Mouse (Mus musculus): Measurements from ENCODE around the gene Uqcc2. TPM values are rescaled to one million over a fixed set of nuclear protein-coding genes. Genes with fewer than 3 reads are reported as not detected.
A peak's percentile ranks its signal among the peaks of the same experiment; 100 is the strongest.

Uqcc2 gene
- total RNA-seq, 2 experiments from 2014 or later = 270 to 283 TPM

DNA sequence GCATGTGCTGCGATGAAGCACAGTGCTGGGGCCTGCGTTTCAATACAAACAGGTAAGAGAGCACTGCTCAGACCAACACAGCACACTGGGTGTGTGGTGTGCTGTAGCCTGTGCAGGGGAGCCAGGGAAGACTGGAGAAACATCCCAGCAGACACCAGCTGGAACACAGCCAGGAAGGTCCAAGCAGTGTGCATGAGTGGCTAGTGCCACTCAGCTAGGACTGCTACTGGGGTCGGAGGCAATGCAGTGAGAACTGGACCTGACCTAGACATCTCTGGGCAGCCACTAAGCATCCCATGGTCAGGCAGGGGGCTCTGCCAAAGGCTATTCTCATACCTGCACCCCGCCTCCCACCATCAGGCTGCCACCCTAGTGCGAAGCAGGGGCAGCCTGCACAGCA is 5.5 kb downstream of the Uqcc2 start:
- intact Hi-C loops (cut with DNase I) = loop anchor here (10.0 kb wide), 1 partner anchor 193 kb away; the partner anchor contains the start of genes Cuta and Phf1
- no peak for DNase-seq

DNA sequence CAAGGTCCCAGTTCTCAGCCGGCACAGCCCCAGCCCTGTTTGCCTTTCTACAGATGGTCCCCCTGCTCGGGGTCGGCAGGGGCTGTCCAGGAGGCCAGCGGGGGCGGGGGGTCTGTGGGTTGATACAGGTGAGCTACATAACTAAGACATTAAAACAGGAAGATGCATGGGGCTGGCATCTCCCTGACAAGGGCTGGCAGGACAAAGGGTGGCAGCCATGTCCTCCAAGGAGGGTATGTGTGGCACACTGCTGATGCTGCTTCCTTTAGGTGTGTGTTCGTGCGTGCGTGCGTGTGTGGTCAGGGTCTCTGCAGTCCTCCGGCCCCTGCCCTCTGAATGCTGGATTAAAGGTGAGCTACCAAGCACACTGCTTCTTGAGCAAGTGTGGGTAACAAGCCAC is 6.7 kb downstream of the Uqcc2 start:
- no peak for DNase-seq

DNA sequence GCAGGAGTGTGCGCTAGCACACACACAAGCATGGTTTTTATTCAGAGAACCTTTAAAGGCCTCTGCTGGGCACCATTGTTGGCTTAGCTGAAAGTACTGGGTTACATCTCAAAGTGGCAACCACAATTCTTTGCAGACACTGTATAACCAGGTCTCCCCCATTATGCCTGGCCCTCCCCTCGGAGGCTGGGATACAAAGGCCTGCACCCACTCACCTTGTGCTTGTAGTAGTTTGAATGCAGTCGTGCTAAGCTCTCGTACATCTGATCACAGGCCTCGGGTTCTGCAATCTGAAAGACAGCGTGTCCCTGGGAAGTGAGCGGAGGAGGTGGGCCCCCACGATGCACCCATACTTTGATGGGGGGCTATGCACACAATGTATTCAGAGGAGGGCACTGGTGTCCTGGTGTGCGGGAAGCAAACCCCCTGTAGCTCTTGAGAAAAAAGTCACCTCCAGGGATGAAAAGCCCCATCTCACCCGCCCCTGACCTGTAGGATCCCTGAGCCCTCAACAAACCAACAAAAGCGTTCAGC is 8.0 kb downstream of the Uqcc2 start:
- intact Hi-C loops (cut with DNase I) = loop anchor here (2.0 to 10.0 kb wide), 2 partner anchors 93 to 191 kb away; partner anchors contain the start of genes Cuta and Phf1
- DNase-seq = no peak

More for the DNA sequence above, 6.7 kb downstream of the Uqcc2 start:
- intact Hi-C loops (cut with DNase I) = loop anchor here (10.0 kb wide), 1 partner anchor 192 kb away; the partner anchor contains the start of genes Cuta and Phf1

DNA sequence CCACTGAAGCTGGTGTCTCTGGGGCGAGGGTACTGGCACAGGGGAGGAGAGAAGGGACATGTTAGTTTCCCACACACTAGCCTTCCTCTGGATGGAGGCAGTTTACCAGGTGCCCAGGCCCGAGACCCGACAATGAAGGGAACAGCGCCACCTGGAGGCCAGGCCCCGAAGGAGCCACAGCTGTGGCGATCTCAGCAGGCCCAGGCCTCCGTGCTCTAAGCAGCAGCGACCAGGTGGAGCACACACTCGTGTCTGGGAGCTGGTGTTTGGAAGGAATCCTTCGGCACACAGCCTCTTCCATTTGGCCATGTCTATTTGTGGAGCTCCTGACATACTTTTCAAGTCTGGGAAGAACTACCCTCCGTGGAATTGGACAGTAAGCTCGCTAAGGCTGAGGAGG is 8.5 kb downstream of the Uqcc2 start:
- DNase-seq = peak; percentile 77 to 87
- intact Hi-C loops (cut with DNase I) = loop anchor here (2.0 to 10.0 kb wide), 2 partner anchors 92 to 190 kb away; partner anchors contain the start of genes Cuta and Phf1

DNA sequence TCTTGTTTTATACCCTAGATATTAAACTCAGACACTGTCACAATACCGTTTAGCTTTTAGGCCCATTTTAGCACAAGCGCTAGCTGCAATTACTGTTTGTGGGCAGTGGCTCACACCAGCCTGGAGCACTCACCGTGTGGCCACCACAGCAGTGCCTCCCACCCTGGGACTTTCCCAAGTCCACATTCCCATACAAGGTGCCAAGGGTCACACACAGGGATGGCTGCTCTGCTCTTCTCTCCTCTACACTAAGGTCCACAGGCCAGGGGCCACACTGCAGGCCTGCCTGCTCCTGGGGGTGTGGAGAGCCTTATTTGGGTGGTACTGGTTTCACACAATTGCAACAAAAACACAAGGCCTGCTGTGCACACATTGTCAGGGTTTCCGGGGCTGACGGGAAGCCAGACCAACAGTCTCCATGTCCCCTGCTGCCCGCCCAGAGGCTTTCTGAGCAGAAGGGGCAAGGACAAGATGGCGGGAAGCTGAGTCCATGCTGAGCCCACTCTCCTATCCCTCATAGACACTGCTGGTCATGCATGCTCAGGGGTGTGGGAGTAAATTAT is 9.8 kb downstream of the Uqcc2 start:
- intact Hi-C loops (cut with DNase I) = loop anchor here (2.0 to 10.0 kb wide), 2 partner anchors 91 to 189 kb away; partner anchors contain the start of genes Cuta and Phf1
- DNase-seq = no peak

DNA sequence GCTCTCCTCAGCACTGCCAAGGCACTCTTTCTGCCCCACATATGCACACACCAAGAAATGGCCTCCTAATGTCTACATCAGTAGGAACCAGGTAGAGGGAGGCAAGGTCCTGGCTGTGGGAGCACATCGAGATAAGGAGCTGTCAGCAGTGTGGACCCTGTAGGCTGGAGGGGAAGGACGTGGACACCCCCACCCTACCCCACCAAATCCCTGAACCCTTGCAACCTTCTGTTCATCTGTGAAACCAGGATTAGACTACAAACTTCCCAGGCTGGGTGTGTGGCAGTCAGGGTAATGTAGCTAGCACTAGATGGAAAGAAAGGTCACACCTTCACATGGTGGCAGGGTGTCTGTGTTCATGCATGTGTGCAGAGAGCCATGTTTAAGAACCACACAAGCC is 10.6 kb downstream of the Uqcc2 start:
- no peak for DNase-seq
- intact Hi-C loops (cut with DNase I) = loop anchor here (10.0 kb wide), 1 partner anchor 188 kb away; the partner anchor contains the start of genes Cuta and Phf1

DNA sequence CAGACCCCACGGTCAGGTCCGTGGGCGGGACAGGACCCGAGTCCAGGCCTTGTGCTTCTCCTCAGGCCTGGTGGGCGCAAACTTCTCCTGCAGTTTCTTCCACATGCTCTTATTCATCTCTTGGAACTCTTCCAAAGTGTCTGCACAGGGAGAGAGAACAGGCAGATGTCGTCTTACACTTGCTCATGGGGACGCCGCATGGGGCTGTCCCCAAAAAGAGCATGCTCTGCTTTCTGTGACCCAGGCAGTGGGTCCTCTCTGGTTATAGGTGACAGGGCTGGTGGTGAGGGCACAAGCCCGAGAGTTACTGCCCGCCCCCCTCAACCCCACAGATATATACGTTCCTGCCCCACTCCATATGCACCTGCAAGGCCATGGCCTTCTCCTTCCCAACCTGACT is 11.0 kb downstream of the Uqcc2 start:
- DNase-seq = no peak
- intact Hi-C loops (cut with DNase I) = loop anchor here (10.0 kb wide), 1 partner anchor 188 kb away; the partner anchor contains the start of genes Cuta and Phf1

DNA sequence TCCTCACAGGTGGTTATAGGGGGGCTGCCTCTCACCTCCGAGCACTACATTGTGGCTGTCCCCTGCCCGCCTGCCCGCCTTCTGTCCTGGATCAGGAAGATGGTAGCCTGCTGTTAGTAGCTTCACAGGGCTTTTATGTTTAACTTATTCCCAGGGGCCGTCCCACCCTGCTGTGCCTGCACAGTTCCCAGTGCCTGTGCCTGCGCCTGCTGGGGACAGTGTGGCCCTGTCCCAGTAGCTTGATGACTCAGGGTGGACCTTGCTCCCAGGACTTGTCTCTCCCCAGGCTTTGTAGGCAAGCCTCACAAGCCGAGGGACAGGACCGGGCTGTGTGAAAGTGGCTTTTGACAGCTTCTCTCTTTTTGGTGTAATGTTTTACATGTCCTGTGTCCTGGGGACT is 11.9 kb downstream of the Uqcc2 start:
- intact Hi-C loops (cut with DNase I) = loop anchor here (10.0 kb wide), 1 partner anchor 187 kb away; the partner anchor contains the start of genes Cuta and Phf1

DNA sequence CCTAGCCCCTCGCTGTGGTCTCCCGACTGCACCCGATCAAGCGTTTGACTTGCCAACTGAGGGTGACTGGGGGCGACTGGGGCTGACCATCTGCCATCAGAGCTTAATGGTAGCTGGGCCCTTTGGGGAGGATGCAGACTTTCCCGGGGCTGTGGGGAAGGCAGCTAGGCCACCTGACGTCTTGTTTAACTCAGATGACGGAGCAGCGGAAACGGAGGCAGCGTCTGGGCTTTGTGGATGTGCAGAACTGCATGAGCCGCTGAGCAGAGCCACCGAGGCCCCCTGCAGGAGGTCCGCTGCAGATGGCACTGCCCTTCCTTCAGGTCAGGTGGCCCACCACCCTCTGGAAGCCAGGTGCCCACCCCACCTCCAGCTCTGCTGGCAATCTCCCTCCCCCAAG is 12.4 kb downstream of the Uqcc2 start:
- intact Hi-C loops (cut with DNase I) = loop anchor here (10.0 kb wide), 1 partner anchor 186 kb away; the partner anchor contains the start of genes Cuta and Phf1
- no peak for DNase-seq

More for the DNA sequence above, 11.9 kb downstream of the Uqcc2 start:
- DNase-seq = no peak

DNA sequence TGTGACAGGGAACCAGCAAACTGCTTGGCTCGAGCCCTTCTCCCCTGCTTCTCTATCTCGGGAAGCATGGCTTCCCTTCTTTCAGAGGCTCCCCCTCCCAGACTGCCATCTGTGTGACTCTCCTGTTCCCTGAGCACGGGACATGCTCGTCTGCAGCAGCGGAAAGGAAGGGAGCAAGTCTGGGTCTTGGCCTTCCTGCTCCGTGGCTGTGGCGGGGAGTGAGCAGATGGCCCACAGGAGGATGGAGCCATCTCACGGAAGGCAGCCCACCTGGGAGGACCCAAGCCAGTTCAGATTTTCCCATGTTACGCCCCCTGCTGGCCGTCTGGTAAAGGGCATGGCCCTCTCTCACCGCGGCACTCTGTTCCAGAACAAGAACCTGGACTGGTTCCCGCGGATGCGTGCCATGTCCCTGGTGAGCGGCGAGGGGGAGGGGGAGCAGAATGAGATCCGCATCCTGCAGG is 13.1 kb downstream of the Uqcc2 start:
- peak; percentile 78 to 86 for DNase-seq
- intact Hi-C loops (cut with DNase I) = loop anchor here (10.0 kb wide), 1 partner anchor 186 kb away; the partner anchor contains the start of genes Cuta and Phf1

DNA sequence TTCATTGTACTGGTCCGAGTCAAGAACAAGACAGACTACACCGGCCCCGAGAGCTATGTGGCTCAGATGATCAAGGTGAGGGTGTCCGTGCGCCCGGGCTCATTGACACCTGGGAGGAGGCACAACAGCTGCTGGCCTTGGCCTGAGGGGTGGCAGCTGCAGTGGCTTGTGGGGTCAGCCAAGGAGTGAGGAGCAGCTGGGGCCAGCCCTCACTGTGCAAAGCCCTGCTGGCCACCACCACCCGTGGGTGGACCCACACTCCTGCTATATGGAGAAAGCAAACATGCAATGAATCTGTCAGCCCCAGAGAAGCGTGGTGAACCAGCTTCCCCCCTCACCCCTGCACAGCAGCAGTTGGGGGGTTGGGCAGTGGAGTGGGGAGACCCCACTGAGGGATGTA is 13.8 kb downstream of the Uqcc2 start:
- intact Hi-C loops (cut with DNase I) = loop anchor here (10.0 kb wide), 1 partner anchor 185 kb away; the partner anchor contains the start of genes Cuta and Phf1
- peak; percentile 36 to 46 for DNase-seq

DNA sequence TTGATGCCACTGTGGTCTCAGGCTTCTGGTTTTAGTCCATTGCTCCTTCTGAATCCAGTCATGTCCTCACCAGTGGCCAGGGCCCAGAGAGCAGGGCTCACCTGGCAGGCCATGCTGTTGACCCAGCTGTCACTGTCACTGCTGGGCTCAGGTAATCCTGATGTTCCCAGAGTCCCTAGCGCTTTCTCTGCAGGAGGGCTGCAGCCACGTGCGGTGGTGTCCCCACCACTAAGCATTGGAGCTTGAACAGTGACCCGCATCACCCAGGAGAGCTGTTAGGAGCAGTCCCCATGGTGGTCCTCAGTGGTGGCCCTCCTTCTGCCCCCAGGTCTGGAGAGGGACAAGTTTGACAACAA is 14.2 kb downstream of the Uqcc2 start:
- intact Hi-C loops (cut with DNase I) = no loop called here
- DNase-seq = no peak

DNA sequence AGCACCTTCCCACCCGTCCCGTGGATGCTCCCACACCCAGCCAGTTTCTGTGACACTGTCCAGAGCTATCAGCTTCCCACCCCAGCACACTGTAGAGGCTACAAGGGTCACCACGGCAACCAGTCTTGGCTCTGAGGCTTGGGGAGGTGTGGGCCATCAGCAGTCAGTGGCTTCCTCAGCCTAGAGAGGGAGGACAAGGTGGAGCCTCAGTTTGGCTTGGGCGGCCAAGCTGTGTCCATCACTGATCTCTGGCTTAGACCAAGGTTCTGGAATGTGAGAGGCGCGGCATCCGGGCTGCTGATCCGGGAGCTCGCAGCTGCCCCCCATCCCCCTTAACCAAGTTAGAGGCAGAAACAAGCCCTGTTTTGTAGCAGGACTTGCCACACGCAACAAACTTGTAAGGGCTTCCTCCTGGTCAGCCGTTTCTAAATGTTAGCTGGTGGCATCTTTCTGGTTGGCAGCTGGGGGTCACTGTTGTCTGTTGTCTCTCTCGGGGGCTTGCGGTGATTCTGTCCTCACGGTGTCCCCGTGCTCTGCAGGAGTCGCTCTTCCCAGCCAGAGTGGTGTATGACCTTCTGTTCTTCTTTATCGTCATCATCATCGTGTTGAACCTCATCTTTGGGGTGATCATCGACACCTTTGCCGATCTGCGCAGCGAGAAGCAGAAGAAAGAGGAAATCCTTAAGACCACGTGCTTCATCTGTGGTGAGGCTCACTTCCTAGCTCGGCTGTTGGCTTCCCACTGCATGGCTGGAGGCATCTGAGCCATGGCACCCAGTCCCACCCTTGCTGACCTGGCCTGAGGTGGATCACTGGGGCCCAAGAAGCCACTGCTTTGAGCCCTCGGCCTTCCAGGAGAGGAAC is 14.8 kb downstream of the Uqcc2 start:
- peak; percentile 36 to 60 for DNase-seq

DNA sequence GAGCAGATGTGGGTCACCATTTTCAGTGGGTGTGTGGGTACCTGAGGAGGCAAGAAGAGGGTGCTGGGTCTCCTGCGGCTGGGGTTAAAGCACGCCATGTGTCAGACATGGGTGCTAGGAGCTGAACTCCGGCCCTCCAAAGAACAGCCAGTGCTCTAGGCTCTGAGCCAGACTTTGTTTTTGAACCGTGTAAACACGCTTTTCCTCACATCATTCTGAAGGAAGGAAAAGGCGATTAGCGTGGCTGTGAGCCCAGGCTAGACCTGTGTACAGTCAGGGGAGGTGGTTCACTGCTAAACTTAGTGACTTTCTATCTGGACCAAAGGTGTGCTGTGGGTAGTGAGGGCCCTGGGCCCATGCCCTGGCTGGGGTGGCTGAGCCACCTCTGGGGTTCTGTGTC is 23.6 kb downstream of the Uqcc2 start:
- no peak for DNase-seq
- intact Hi-C loops (cut with DNase I) = no loop called here

More for the DNA sequence above, 14.8 kb downstream of the Uqcc2 start:
- intact Hi-C loops (cut with DNase I) = no loop called here

DNA sequence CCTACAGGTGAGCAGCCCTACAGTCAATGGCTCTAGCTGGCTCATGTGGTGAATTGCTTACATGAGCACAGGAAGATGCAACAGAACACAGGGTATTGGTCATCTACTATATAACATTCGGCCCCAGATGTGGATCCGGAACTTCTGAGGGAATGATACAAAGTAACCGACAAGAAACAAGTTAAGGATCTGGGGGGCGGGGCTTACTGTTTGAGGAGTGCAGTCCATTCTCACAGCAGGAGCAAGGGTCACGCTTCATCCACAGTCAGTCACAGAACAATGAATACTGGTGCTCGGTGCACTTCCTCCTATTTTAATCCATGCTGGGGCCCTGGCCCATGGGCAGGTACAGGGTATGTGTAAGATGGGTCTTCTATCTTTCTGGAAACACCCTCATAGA is 25.8 kb downstream of the Uqcc2 start:
- intact Hi-C loops (cut with DNase I) = no loop called here

DNA sequence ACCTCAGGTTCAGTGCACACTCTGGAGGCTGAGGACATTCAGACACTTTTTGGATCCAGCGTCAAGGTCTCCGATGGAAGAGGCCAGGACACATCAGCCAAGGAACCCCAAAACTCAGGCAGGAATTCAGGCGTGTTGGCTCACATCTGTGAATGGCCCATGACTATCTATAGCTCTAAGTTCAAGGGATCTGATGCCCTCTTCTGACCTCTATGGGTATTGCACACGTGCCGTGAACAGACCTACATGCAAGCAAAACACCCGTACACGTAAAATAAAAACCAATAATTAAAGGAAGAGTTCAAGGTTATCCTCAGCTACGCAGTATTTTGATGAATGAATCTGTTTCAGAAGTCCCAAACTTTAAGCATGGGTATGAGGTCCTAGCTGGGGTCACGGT is 27.0 kb downstream of the Uqcc2 start:
- intact Hi-C loops (cut with DNase I) = no loop called here
- DNase-seq = peak in 1 of 2 experiments; percentile 42

More for the DNA sequence above, 25.8 kb downstream of the Uqcc2 start:
- DNase-seq = no peak

DNA sequence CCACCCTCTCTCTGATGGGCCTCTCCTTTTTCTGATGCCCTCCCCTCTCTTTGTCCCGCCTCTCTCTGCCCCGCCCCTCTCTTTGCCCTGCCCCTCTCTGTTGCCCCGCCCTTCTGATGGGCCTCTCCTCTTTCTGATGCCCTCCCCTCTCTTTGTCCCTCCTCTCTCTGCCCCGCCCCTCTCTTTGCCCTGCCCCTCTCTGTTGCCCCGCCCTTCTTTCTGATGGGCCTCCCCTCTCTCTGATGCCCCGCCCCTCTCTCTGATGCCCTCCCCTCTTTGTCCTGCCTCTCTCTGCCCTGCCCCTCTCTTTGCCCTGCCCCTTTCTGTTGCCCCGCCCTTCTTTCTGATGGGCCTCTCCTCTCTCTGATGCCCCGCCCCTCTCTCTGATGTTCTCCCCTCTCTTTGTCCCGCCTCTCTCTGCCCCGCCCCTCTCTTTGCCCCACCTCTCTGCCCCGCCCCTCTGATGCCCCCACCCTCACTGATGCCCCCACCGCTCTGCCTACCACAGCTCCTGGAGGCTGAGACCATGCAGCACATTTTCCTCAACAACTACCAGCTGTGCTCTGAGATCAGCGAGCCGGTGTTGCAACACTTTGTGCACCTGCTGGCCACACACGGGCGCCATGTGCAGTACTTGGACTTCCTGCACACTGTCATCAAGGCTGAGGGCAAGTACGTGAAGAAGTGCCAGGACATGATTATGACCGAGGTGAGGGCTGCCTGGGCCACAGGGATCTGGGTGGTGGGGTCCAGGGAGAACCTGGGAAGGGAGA is 27.8 kb downstream of the Uqcc2 start:
- intact Hi-C loops (cut with DNase I) = no loop called here
- no peak for DNase-seq

DNA sequence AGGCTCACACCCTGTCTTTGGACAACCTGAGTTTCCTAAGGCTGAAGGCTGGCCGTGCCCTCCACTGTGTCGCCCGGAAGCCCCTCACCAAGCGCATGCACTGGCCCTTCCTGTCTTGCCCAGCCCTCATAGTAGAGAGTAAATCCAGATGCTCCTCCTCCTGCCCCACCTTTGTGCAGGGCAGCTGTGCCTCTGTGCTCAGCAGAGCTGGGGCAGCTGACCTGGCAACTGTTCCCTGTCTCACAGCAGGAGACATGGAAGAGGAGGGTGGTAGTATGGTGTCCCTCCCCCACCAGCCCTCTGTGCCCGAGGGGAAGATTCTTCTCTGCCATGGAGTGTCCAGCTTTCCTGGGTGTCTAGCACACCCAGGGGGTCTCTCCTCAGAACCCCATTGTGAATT is 32.0 kb downstream of the Uqcc2 start:
- intact Hi-C loops (cut with DNase I) = no loop called here
- no peak for DNase-seq

DNA sequence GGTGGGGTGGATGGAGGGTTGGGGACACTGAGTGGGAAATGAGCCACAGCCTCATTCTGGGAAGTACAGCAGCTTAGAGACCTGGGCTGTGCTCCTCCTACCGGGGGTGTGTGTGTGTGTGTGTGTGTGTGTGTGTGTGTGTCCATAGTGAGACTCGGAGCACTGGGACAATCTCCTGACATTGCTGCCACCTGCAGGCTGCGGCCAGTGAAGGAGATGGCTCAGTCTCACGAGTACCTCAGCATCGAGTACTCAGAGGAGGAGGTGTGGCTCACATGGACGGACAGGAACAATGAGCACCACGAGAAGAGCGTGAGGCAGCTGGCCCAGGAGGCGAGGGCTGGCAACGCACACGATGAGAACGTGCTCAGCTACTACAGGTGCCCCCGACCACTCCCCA is 38.0 kb downstream of the Uqcc2 start:
- intact Hi-C loops (cut with DNase I) = loop anchor here (10.0 kb wide), 1 partner anchor 411 kb away; no protein-coding TSS in a partner anchor
- DNase-seq = peak; percentile 20 to 36

DNA sequence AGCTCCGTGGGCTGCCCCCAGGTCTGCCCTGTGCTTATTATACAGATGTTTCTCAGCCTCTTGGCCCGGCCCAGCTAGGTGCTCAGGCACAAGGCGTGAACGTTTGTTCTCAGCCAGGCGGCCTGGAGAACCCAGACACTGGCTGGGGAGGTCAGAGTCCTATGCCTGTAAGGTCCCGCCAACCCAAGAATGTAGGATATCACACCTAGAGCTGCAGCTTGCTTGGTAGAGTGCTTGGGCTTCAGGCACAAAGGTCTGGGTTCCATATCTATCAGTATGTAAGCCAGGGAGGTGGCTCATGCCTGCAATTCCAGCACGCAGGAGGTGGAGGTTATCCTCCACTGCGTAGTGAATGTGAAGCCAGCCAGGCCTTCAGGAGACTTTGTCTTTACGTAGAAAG is 43.6 kb downstream of the Uqcc2 start:
- intact Hi-C loops (cut with DNase I) = loop anchor here (10.0 kb wide), 1 partner anchor 405 kb away; no protein-coding TSS in a partner anchor
- no peak for DNase-seq

Measured in heart, postnatal 14 days (tissue).